In the genomic region with DNA sequence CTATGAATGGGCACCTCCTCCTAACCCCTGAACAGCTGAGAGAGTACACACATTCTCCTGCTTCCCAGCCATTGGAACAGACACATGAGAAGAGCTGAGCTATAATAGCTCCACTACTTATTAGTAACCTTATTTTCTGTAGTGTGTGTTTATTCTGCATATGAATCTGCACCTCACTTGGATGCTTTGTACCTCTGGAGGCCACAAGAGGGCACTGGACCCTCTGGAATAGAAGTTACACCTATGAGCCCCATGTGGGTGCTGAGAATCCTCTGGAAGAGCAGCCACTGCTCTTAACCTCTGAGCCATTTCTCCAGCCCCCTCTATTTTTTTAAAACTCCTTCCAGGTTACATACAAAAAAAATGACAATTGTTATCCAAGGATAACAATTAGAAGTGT, we compare ENCODE assay signal across 30 mouse cellular contexts.
DNase-seq lines count a peak whose midpoint lies in the region; ATAC-seq and TF ChIP-seq lines count a peak whose summit lies in the region.
"Had no signal": no experiment of that assay in that cellular context is flagged by ENCODE, and none has a peak within 500 bp of the region (broad histone marks: within the 10 kb centered on the region; RNA-seq: fewer than 3 reads in every experiment).

No protein-coding gene starts in this region.

- no peaks in the 10 kb centered on the region for H3K4me1 ChIP-seq in hindbrain, postnatal 0 days (ENCODE audit: insufficient read depth, low read length)
- no peaks in the 10 kb centered on the region; the same call in 1 of the 2 replicates for H3K4me1 ChIP-seq in hindbrain, embryonic 16.5 days (ENCODE audit: control insufficient read depth, insufficient read depth, low read depth, low read length)
- peaks cover 41% of the 10 kb centered on the region for H3K4me1 ChIP-seq in liver, embryonic 12.5 days
- no peaks in the 10 kb centered on the region for H3K4me1 ChIP-seq in ES-Bruce4 (ENCODE audit: control insufficient read depth, insufficient read depth, low read length)
- H3K4me1 ChIP-seq: embryonic facial prominence, embryonic 15.5 days; forebrain, embryonic 13.5 days had no signal

- no peak for TF ChIP-seq EP300 in ES-Bruce4 (IDR thresholded peaks at IDR 0.05; ENCODE audit: insufficient read depth, low read depth, low read length)

- no peak overlapping the region for H3K4me3 ChIP-seq in hindbrain, postnatal 0 days (ENCODE audit: low read length)
- H3K4me3 ChIP-seq in hindbrain, embryonic 16.5 days (ENCODE audit: low read length) = no peak overlapping the region
- no peak overlapping the region for H3K4me3 ChIP-seq in liver, embryonic 12.5 days
- H3K4me3 ChIP-seq in ES-Bruce4 (ENCODE audit: low read depth, low read length) = no peak overlapping the region
- H3K4me3 ChIP-seq: embryonic facial prominence, embryonic 15.5 days; forebrain, embryonic 13.5 days; limb, embryonic 12.5 days; liver, embryonic 13.5 days; lung, embryonic 15.5 days; neural tube, embryonic 13.5 days; stomach, embryonic 15.5 days had no signal

- DNase-seq in hindbrain, postnatal 0 days (ENCODE audit: low spot score) = no peak
- DNase-seq in liver = peak; percentile 21
- DNase-seq in brain, embryonic 14.5 days (ENCODE audit: low read depth) = no peak
- no peak for DNase-seq in right cerebral cortex, postnatal 14 days
- DNase-seq in ovary, postnatal 10 days (ENCODE audit: low spot score) = no peak
- DNase-seq: adrenal gland, postnatal 10 days; B cell, adult 2 months; cerebellum, adult 11 months; cerebellum, adult 9-10 months; cerebellum, postnatal 36 days; heart, postnatal 14 days; kidney, adult 11 months; kidney, postnatal 25 days; layer of hippocampus, postnatal 36 days; liver, embryonic 13.5 days; retina, postnatal 1 day; right cerebral cortex, postnatal 25 days; thymus, postnatal 14 days had no signal

- H3K27ac ChIP-seq in hindbrain, postnatal 0 days = no peak overlapping the region
- H3K27ac ChIP-seq in hindbrain, embryonic 16.5 days (ENCODE audit: low read depth, low read length) = no peak overlapping the region
- no peak overlapping the region for H3K27ac ChIP-seq in liver, embryonic 12.5 days
- no peak overlapping the region for H3K27ac ChIP-seq in ES-Bruce4 (ENCODE audit: insufficient read depth, low read length)
- H3K27ac ChIP-seq: embryonic facial prominence, embryonic 15.5 days; forebrain, embryonic 13.5 days; limb, embryonic 12.5 days; liver, embryonic 13.5 days; lung, embryonic 15.5 days; neural tube, embryonic 13.5 days; stomach, embryonic 15.5 days had no signal

- peak; percentile 15; the same call in 1 of the 2 replicates for TF ChIP-seq CTCF in hindbrain, postnatal 0 days (IDR thresholded peaks at IDR 0.05; ENCODE audit: low read depth)
- peak; percentile 11 for TF ChIP-seq CTCF in ES-Bruce4 (IDR thresholded peaks at IDR 0.05; ENCODE audit: low read depth, low read length)
- TF ChIP-seq CTCF in brain, embryonic 14.5 days (IDR thresholded peaks at IDR 0.05; ENCODE audit: borderline replicate concordance, extremely low read depth, insufficient read depth, insufficient read length) = peak; percentile 26; the same call in 1 of the 2 replicates

- ATAC-seq in hindbrain, postnatal 0 days = no peak
- ATAC-seq in hindbrain, embryonic 16.5 days = no peak
- no peak for ATAC-seq in liver, embryonic 12.5 days
- ATAC-seq: forebrain, embryonic 13.5 days; Patski had no signal

- no peak overlapping the region for H3K4me2 ChIP-seq in hindbrain, postnatal 0 days (ENCODE audit: low read depth, low read length)
- no peak overlapping the region for H3K4me2 ChIP-seq in hindbrain, embryonic 16.5 days (ENCODE audit: low read length)
- no peak overlapping the region for H3K4me2 ChIP-seq in liver, embryonic 12.5 days
- H3K4me2 ChIP-seq: embryonic facial prominence, embryonic 15.5 days; forebrain, embryonic 13.5 days; limb, embryonic 12.5 days; liver, embryonic 13.5 days; lung, embryonic 15.5 days; midbrain, embryonic 11.5 days; neural tube, embryonic 13.5 days; stomach, embryonic 15.5 days had no signal

- H3K9me3 ChIP-seq in hindbrain, postnatal 0 days (ENCODE audit: low read length) = no peaks in the 10 kb centered on the region
- H3K9me3 ChIP-seq in hindbrain, embryonic 16.5 days (ENCODE audit: control insufficient read depth, low read length) = no peaks in the 10 kb centered on the region
- H3K9me3 ChIP-seq in liver, embryonic 12.5 days (replicated peaks) = no peaks in the 10 kb centered on the region
- no peaks in the 10 kb centered on the region for H3K9me3 ChIP-seq in ES-Bruce4 (replicated peaks; ENCODE audit: control insufficient read depth, insufficient read depth, low read length, poor library complexity, severe bottlenecking)
- H3K9me3 ChIP-seq: embryonic facial prominence, embryonic 15.5 days; forebrain, embryonic 13.5 days; G1E; limb, embryonic 12.5 days; liver, embryonic 13.5 days; lung, embryonic 15.5 days; neural tube, embryonic 13.5 days; stomach, embryonic 15.5 days had no signal

- no peak for TF ChIP-seq POLR2A in ES-Bruce4 (IDR thresholded peaks at IDR 0.05; ENCODE audit: insufficient read depth, low read length)
- no peak for TF ChIP-seq POLR2A in brain, embryonic 14.5 days (IDR thresholded peaks at IDR 0.05; ENCODE audit: borderline replicate concordance, extremely low read depth, insufficient read depth, insufficient read length, poor library complexity, severe bottlenecking)

- H3K36me3 ChIP-seq in hindbrain, postnatal 0 days (ENCODE audit: insufficient read depth, low read length) = peaks cover 16% of the 10 kb centered on the region; the same call in 1 of the 2 replicates
- H3K36me3 ChIP-seq in hindbrain, embryonic 16.5 days (ENCODE audit: control insufficient read depth, insufficient read depth, low read length) = peaks cover 5% of the 10 kb centered on the region; the same call in 1 of the 2 replicates
- no peaks in the 10 kb centered on the region for H3K36me3 ChIP-seq in liver, embryonic 12.5 days
- H3K36me3 ChIP-seq in ES-Bruce4 (ENCODE audit: control insufficient read depth, insufficient read depth, low read length, poor library complexity, severe bottlenecking) = no peaks in the 10 kb centered on the region
- H3K36me3 ChIP-seq: embryonic facial prominence, embryonic 15.5 days; G1E; limb, embryonic 12.5 days; liver, embryonic 13.5 days; lung, embryonic 15.5 days; stomach, embryonic 15.5 days had no signal

- H3K27me3 ChIP-seq in hindbrain, postnatal 0 days (ENCODE audit: insufficient read depth, low read length) = no peaks in the 10 kb centered on the region
- no peaks in the 10 kb centered on the region for H3K27me3 ChIP-seq in hindbrain, embryonic 16.5 days (replicated peaks; ENCODE audit: control insufficient read depth, insufficient read depth, low read length)
- no peaks in the 10 kb centered on the region for H3K27me3 ChIP-seq in liver, embryonic 12.5 days (replicated peaks)
- H3K27me3 ChIP-seq in ES-Bruce4 (ENCODE audit: control insufficient read depth, insufficient read depth, low read length, poor library complexity, severe bottlenecking) = no peaks in the 10 kb centered on the region
- H3K27me3 ChIP-seq: embryonic facial prominence, embryonic 15.5 days; forebrain, embryonic 13.5 days; limb, embryonic 12.5 days; liver, embryonic 13.5 days; lung, embryonic 15.5 days; neural tube, embryonic 13.5 days; Patski; stomach, embryonic 15.5 days had no signal

- no peak overlapping the region for H3K9ac ChIP-seq in hindbrain, postnatal 0 days (replicated peaks; ENCODE audit: low read length)
- no peak overlapping the region for H3K9ac ChIP-seq in hindbrain, embryonic 16.5 days (ENCODE audit: low read depth, low read length)
- no peak overlapping the region for H3K9ac ChIP-seq in liver, embryonic 12.5 days
- no peak overlapping the region for H3K9ac ChIP-seq in ES-Bruce4 (ENCODE audit: low read depth, poor library complexity, severe bottlenecking)
- H3K9ac ChIP-seq: embryonic facial prominence, embryonic 15.5 days; forebrain, embryonic 13.5 days; limb, embryonic 12.5 days; liver, embryonic 13.5 days; lung, embryonic 15.5 days; neural tube, embryonic 13.5 days; stomach, embryonic 15.5 days had no signal
